Mouse (Mus musculus) macrophage (primary cell): Measurements from ENCODE around the gene Rad54l. TPM values are rescaled to one million over a fixed set of nuclear protein-coding genes. Genes with fewer than 3 reads are reported as not detected.
A peak's percentile ranks its signal among the peaks of the same experiment; 100 is the strongest.

Experiments used
- H3K27ac ChIP-seq: fragments of 350-480 bp; formaldehyde crosslinking; 2 replicates; pipeline ENCODE4 v1.9.0; 2021
- H3K36me3 ChIP-seq: fragments of 350-480 bp; formaldehyde crosslinking; 2 replicates; pipeline ENCODE4 v1.9.0; 2021; ENCODE audit errors: inconsistent target
- H3K4me3 ChIP-seq: fragments of 350-480 bp; formaldehyde crosslinking; 2 replicates; pipeline ENCODE4 v1.9.0; 2021; ENCODE audit errors: inconsistent target
- H3K79me2 ChIP-seq: fragments of 350-480 bp; formaldehyde crosslinking; 2 replicates; pipeline ENCODE4 v1.9.0; 2021; ENCODE audit errors: inconsistent target
- WGBS: methylation state at CpG from one replicate; pipeline ENCODE4 v1.1.7; 2026; ENCODE audit warnings: inconsistent platforms; ENCODE audit not compliant: missing documents; 5-methylcytosine and 5-hydroxymethylcytosine counted together
- polyA plus RNA-seq: library from polyadenylated mRNA; stranded (reverse); fragments of 250-400 nt; gene quantifications from 3 replicates; pipeline ENCODE4 v1.2.4, GENCODE M21; 2018; ENCODE audit warnings: inconsistent platforms

The Rad54l gene
- polyA plus RNA-seq, 1 experiment from 2014 or later, result 3.6 TPM

GRCm38 (mm10) chr4:116111486-116111885 is 12.0 kb downstream of the Rad54l start:
- Histone ChIP-seq H3K36me3 (no peaks in the 10 kb centered on the region), H3K4me3 (no peak overlapping the region), H3K79me2 (no peaks in the 10 kb centered on the region), H3K27ac (no peak overlapping the region)
- WGBS, result 97% methylated on average over 2 of the region's 2 CpGs

GRCm38 (mm10) chr4:116110695-116111094 is 12.8 kb downstream of the Rad54l start:
- Histone ChIP-seq H3K79me2 (no peaks in the 10 kb centered on the region), H3K4me3 (no peak overlapping the region), H3K27ac (no peak overlapping the region), H3K36me3 (no peaks in the 10 kb centered on the region)
- WGBS, result 91% methylated on average over 5 of the region's 6 CpGs

- Histone ChIP-seq H3K27ac (no peak overlapping the region), H3K4me3 (no peak overlapping the region), H3K79me2 (no peaks in the 10 kb centered on the region), H3K36me3 (no peaks in the 10 kb centered on the region)
- WGBS, result 94% methylated on average over 5 of the region's 5 CpGs
Observed at GRCm38 (mm10) chr4:116105278-116105677, 18.2 kb downstream of the Rad54l start.

- WGBS, result 80% methylated on average over 7 of the region's 7 CpGs
- H3K4me3 ChIP-seq, result no peak overlapping the region
- H3K36me3 ChIP-seq, result peaks cover 35% of the 10 kb centered on the region
- no peaks in the 10 kb centered on the region for H3K79me2 ChIP-seq
- no peak overlapping the region for H3K27ac ChIP-seq
Observed at GRCm38 (mm10) chr4:116100959-116101358, 22.5 kb downstream of the Rad54l start.

GRCm38 (mm10) chr4:116097211-116097610 is 26.3 kb downstream of the Rad54l start:
- no peaks in the 10 kb centered on the region for H3K79me2 ChIP-seq
- H3K4me3 ChIP-seq, result no peak overlapping the region
- no peak overlapping the region for H3K27ac ChIP-seq
- 93% methylated on average over 8 of the region's 8 CpGs for WGBS
- peaks cover 71% of the 10 kb centered on the region for H3K36me3 ChIP-seq

GRCm38 (mm10) chr4:116096291-116096690 is 27.2 kb downstream of the Rad54l start:
- Histone ChIP-seq H3K27ac (no peak overlapping the region), H3K36me3 (peaks cover 78% of the 10 kb centered on the region), H3K4me3 (no peak overlapping the region), H3K79me2 (no peaks in the 10 kb centered on the region)
- 92% methylated on average over 10 of the region's 10 CpGs for WGBS

GRCm38 (mm10) chr4:116088510-116089249 is 34.8 kb downstream of the Rad54l start:
- no peak overlapping the region for H3K27ac ChIP-seq
- 93% methylated on average over 23 of the region's 23 CpGs for WGBS
- peaks cover 81% of the 10 kb centered on the region for H3K36me3 ChIP-seq
- no peak overlapping the region for H3K4me3 ChIP-seq
- H3K79me2 ChIP-seq, result no peaks in the 10 kb centered on the region

GRCm38 (mm10) chr4:116077240-116078095 is 46.0 kb downstream of the Rad54l start:
- peaks cover 24% of the 10 kb centered on the region for H3K36me3 ChIP-seq
- H3K27ac ChIP-seq, result peak overlapping the region; percentile 68
- H3K4me3 ChIP-seq, result peak overlapping the region; percentile 76
- WGBS, result 57% methylated on average over 3 of the region's 3 CpGs
- H3K79me2 ChIP-seq, result peaks cover 61% of the 10 kb centered on the region

- Histone ChIP-seq H3K4me3 (peak overlapping the region; percentile 76), H3K36me3 (peaks cover 16% of the 10 kb centered on the region), H3K27ac (peak overlapping the region; percentile 68), H3K79me2 (peaks cover 70% of the 10 kb centered on the region)
- 5% methylated on average over 37 of the region's 37 CpGs for WGBS
Observed at GRCm38 (mm10) chr4:116076369-116077231, 46.9 kb downstream of the Rad54l start.

- Histone ChIP-seq H3K27ac (peak overlapping the region; percentile 68; the same call in 1 of the 2 replicates), H3K79me2 (peaks cover 78% of the 10 kb centered on the region), H3K36me3 (peaks cover 8% of the 10 kb centered on the region), H3K4me3 (peak overlapping the region; percentile 76)
- under 1% methylated on average over 77 of the region's 77 CpGs for WGBS
Observed at GRCm38 (mm10) chr4:116075631-116076368, 47.7 kb downstream of the Rad54l start.

- H3K36me3 ChIP-seq, result peaks cover 5% of the 10 kb centered on the region
- under 1% methylated on average over 48 of the region's 55 CpGs for WGBS
- H3K79me2 ChIP-seq, result peaks cover 86% of the 10 kb centered on the region
- peak within 1 kb of the TSS; percentile 83 for H3K27ac ChIP-seq
- H3K4me3 ChIP-seq, result peak within 1 kb of the TSS; percentile 98
Observed at GRCm38 (mm10) chr4:116074861-116075620, 48.4 kb downstream of the Rad54l start, which contains the start of the genes Uqcrh and Lrrc41. Uqcrh (minus strand) TSS chr4:116075071. Lrrc41 (plus strand) TSS chr4:116075269.

GRCm38 (mm10) chr4:116074145-116074675 is 49.3 kb downstream of the Rad54l start:
- peaks cover 85% of the 10 kb centered on the region for H3K79me2 ChIP-seq
- peak overlapping the region; percentile 98 for H3K4me3 ChIP-seq
- 2% methylated on average over 8 of the region's 8 CpGs for WGBS
- peak overlapping the region; percentile 83 for H3K27ac ChIP-seq
- peaks cover 13% of the 10 kb centered on the region for H3K36me3 ChIP-seq

- peaks cover 74% of the 10 kb centered on the region for H3K79me2 ChIP-seq
- H3K4me3 ChIP-seq, result no peak overlapping the region
- no peak overlapping the region for H3K27ac ChIP-seq
- 48% methylated on average over 4 of the region's 4 CpGs for WGBS
- peaks cover 24% of the 10 kb centered on the region for H3K36me3 ChIP-seq
Observed at GRCm38 (mm10) chr4:116073146-116073545, 50.3 kb downstream of the Rad54l start.
